Mouse (Mus musculus) olfactory bulb, adult 2 months (tissue): ENCODE results near the gene Prss23.

Experiments used
- CTCF ChIP-seq: fragments of 200-500 bp; IDR thresholded peaks from 2 replicates; pipeline ENCODE4 v1.5.1; 2012; ENCODE audit warnings: low read depth, mild to moderate bottlenecking, low read length, moderate library complexity; ENCODE audit not compliant: insufficient read depth
- POLR2A ChIP-seq: fragments of 200-500 bp; IDR thresholded peaks from 2 replicates; pipeline ENCODE4 v1.6.1; 2012; ENCODE audit warnings: mild to moderate bottlenecking, low read depth, low read length, moderate library complexity; ENCODE audit not compliant: insufficient read depth

DNA sequence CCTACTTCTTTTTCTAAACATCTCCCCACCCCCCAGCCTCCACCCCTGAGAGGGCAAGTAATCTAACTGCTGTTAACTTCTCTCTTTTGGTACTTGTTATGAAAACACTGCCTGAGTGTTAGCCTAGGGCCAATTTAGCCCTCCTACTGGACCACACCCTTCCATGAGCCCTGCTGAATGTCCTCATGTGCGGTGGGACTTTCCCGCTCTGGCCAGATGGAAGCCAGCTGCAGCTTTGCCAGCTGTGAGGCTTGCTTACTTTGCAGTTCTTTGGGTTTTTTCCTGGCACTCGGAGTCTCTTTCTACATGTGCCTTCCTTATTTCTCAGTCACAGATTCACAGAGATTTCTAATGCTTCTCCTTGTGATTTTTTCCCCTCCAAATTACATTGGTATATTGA is 45.3 kb downstream of the Prss23 start:
- TF ChIP-seq CTCF, result no peak
- no peak for TF ChIP-seq POLR2A
